Mouse (Mus musculus): ENCODE data around the gene Hist1h2bq. TPM values are rescaled to one million over a fixed set of nuclear protein-coding genes. Genes with fewer than 3 reads are reported as not detected.
"Not testable (repeated sequence)": the region's sequence is repeated elsewhere in the genome, so short reads cannot be mapped to it uniquely, and the experiment has no call there.

Hist1h2bq gene
- total RNA-seq (2022), result 10 to 100 TPM; 26.8 to 44.1 (median 30.6) TPM

GRCm38 (mm10) chr13:21810073-21810472, at the start of gene Hist1h2bq, which contains the start of gene Hist1h2ao:
Hist1h2bq (minus strand) TSS chr13:21810197.
Hist1h2ao (plus strand) TSS chr13:21810465.
- DNase-seq (ENCODE audit: low spot score in 2 of 2), result not testable (repeated sequence)

- peak; percentile 37 to 40 for DNase-seq (ENCODE audit: low spot score in 2 of 2)
Measured at GRCm38 (mm10) chr13:21855698-21856162, 45.7 kb upstream of the Hist1h2bq start.

GRCm38 (mm10) chr13:21855146-21855545, 45.1 kb upstream of the Hist1h2bq start:
- DNase-seq (ENCODE audit: low spot score in 2 of 2), result peak; percentile 71 to 93

- DNase-seq (ENCODE audit: low spot score in 2 of 2), result no peak
Measured at GRCm38 (mm10) chr13:21852215-21852945, 42.4 kb upstream of the Hist1h2bq start.

GRCm38 (mm10) chr13:21850696-21851095, 40.7 kb upstream of the Hist1h2bq start:
- not testable (repeated sequence) for DNase-seq (ENCODE audit: low spot score in 2 of 2)

GRCm38 (mm10) chr13:21847883-21848282, 37.9 kb upstream of the Hist1h2bq start:
- peak in 1 of 2 experiments; percentile 11 for DNase-seq (ENCODE audit: low spot score in 2 of 2)

GRCm38 (mm10) chr13:21846356-21846755, 36.4 kb upstream of the Hist1h2bq start:
- not testable (repeated sequence) for DNase-seq (ENCODE audit: low spot score in 2 of 2)

- DNase-seq (ENCODE audit: low spot score in 2 of 2), result not testable (repeated sequence)
Measured at GRCm38 (mm10) chr13:21840508-21840907, 30.5 kb upstream of the Hist1h2bq start.

- not testable (repeated sequence) for DNase-seq (ENCODE audit: low spot score in 2 of 2)
Measured at GRCm38 (mm10) chr13:21833461-21833860, 23.5 kb upstream of the Hist1h2bq start, which contains the start of the genes Hist1h2ap and Hist1h2br. Hist1h2ap (minus strand) TSS chr13:21833507. Hist1h2br (plus strand) TSS chr13:21833743.

- peak; percentile 27 to 38 for DNase-seq (ENCODE audit: low spot score in 2 of 2)
Measured at GRCm38 (mm10) chr13:21831418-21832394, 21.7 kb upstream of the Hist1h2bq start, which contains the start of gene Hist1h4n. Hist1h4n (minus strand) TSS chr13:21832196.

GRCm38 (mm10) chr13:21830344-21830743, 20.3 kb upstream of the Hist1h2bq start:
- no peak for DNase-seq (ENCODE audit: low spot score in 2 of 2)

- DNase-seq (ENCODE audit: low spot score in 2 of 2), result no peak
Measured at GRCm38 (mm10) chr13:21828511-21828910, 18.5 kb upstream of the Hist1h2bq start.

- not testable (repeated sequence) for DNase-seq (ENCODE audit: low spot score in 2 of 2)
Measured at GRCm38 (mm10) chr13:21820082-21820890, 10.3 kb upstream of the Hist1h2bq start.

GRCm38 (mm10) chr13:21812092-21812491, 2.1 kb upstream of the Hist1h2bq start:
- not testable (repeated sequence) for DNase-seq (ENCODE audit: low spot score in 2 of 2)

GRCm38 (mm10) chr13:21811539-21811938, 1.5 kb upstream of the Hist1h2bq start, which contains the start of gene Hist1h4m:
Hist1h4m (plus strand) TSS chr13:21811746.
- DNase-seq (ENCODE audit: low spot score in 2 of 2), result peak; percentile 33 to 50

- not testable (repeated sequence) for DNase-seq (ENCODE audit: low spot score in 2 of 2)
Measured at GRCm38 (mm10) chr13:21811074-21811473, 1.1 kb upstream of the Hist1h2bq start.

- DNase-seq (ENCODE audit: low spot score in 2 of 2), result not testable (repeated sequence)
Measured at GRCm38 (mm10) chr13:21803058-21803457, 6.9 kb downstream of the Hist1h2bq start.

- not testable (repeated sequence) for DNase-seq (ENCODE audit: low spot score in 2 of 2)
Measured at GRCm38 (mm10) chr13:21797163-21797562, 12.8 kb downstream of the Hist1h2bq start.

GRCm38 (mm10) chr13:21795584-21795983, 14.4 kb downstream of the Hist1h2bq start:
- no peak for DNase-seq (ENCODE audit: low spot score in 2 of 2)

- no peak for DNase-seq (ENCODE audit: low spot score in 2 of 2)
Measured at GRCm38 (mm10) chr13:21790601-21791283, 19.3 kb downstream of the Hist1h2bq start.

Measured in layer of hippocampus, adult 8-10 months (tissue).